Mouse (Mus musculus) left cerebral cortex, adult 18-20 months (tissue): ENCODE results near the gene Dnmt3c. TPM values are rescaled to one million over a fixed set of nuclear protein-coding genes. Genes with fewer than 3 reads are reported as not detected.
"Not testable (repeated sequence)": the region's sequence is repeated elsewhere in the genome, so short reads cannot be mapped to it uniquely, and the experiment has no call there.

Experiments used
- DNase-seq, 2 experiments: peaks; one replicate each; pipeline ENCODE4 v3.0.0; 2021 to 2022; ENCODE audit warnings: low spot score in 2 of 2, mixed read lengths in 1 of 2
- long read RNA-seq, 2 experiments: library from polyadenylated mRNA; stranded (forward); transcript quantifications; one replicate each; pipeline ENCODE4 v2.0.0; 2021
- total RNA-seq, 2 experiments: library from RNA; stranded (reverse); gene quantifications; 2 replicates each; pipeline ENCODE4 v1.2.3; 2021

The Dnmt3c gene
- not detected for total RNA-seq
- long read RNA-seq, experiment 1: 0 reads
- long read RNA-seq, experiment 2: 0 reads

DNA sequence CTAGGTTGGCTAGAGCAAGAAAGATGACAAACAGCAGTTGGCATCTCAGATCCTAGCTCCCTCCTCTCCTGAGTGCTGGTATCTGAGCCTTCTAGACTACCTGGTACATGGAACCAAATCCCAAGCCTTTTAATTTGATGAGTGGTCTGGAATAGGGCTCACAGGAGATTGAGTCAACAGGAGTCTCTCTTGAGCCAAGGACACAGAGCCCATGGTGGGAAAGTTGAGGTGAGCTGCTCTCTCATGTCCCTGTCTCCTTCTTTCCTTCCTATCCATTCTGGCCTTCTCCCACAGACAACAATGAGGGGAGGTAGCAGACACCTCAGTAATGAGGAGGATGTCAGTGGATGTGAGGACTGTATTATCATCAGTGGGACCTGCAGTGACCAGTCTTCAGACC is at the start of gene Dnmt3c:
Gene Dnmt3c (plus strand): TSS at position 301 of the 400 bp plus-strand sequence.
- no peak for DNase-seq

DNA sequence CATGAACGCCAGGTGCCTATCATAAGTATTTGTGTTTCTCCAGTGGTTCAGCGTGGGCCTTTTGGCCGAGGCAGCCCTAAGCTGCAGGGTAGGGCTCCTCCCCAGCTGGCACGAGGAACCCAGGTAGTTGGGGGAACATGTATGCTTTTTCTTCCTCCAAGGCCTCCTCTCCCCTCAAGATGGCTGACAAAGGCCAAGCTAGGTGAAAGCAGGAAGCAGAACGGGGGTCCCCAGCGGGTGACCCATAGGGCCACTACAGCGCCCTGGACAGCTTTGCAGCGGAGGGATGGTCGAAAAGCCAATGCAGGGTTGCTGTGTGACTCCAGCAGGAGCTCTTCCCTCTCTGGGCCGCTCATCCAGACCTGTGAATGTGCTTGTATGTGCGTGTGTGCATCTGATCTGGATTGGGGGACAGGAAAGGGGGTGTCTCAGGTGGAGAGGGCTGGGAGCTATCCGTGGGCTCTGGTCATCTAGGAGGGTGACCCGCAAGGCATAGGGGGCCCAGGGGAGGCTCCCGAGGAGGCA is 47.6 kb upstream of the Dnmt3c start:
- no peak for DNase-seq

- peak in 1 of 2 experiments; percentile 42 for DNase-seq
These were observed 47.0 kb upstream of the Dnmt3c start, which contains the start of gene Dnmt3b for GRCm38 (mm10) chr2:153649298-153650013. Gene Dnmt3b (plus strand): TSS chr2:153649450.

GRCm38 (mm10) chr2:153650014-153650687 is 46.3 kb upstream of the Dnmt3c start:
- no peak for DNase-seq

- DNase-seq: no peak
These were observed 44.8 kb upstream of the Dnmt3c start for GRCm38 (mm10) chr2:153651681-153652080.

GRCm38 (mm10) chr2:153657659-153658058 is 38.8 kb upstream of the Dnmt3c start:
- not testable (repeated sequence) for DNase-seq

- DNase-seq: no peak
These were observed 35.8 kb upstream of the Dnmt3c start for GRCm38 (mm10) chr2:153660616-153661015.

- DNase-seq: no peak
These were observed 31.1 kb upstream of the Dnmt3c start for GRCm38 (mm10) chr2:153665401-153665800.

- no peak for DNase-seq
These were observed 27.6 kb upstream of the Dnmt3c start for GRCm38 (mm10) chr2:153668754-153669376.

DNA sequence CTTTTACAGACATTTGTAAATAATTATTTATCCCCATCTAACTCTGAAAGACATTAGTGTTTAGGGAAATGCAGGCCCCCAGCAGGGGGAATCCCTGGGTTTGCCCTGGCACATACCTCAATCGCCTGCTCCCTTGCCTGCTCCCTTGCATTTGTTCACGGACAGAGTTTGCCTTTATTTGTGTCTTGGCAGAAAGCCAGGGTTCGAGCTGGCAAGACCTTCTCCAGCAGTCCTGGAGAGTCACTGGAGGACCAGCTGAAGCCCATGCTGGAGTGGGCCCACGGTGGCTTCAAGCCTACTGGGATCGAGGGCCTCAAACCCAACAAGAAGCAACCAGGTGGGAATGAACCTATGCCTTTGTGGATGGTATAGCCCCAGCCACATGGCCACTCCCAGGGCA is 26.3 kb upstream of the Dnmt3c start:
- no peak for DNase-seq

DNA sequence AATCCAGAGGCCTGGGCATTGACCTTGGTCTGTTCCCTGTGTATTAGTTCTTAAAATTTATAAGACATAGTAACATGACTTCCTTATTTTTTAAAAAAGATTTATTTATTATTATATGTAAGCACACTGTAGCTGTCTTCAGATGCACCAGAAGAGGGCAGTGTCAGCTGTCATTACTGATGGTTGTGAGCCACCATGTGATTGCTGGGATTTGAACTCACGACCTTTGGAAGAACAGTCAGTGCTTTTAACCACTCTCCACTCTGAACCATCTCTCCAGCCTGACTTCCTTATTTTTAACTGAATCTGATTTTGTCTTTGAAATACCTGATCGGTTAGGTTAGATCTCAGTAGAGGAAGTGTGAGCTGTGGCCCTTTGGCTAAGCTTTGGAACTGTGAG is 23.8 kb upstream of the Dnmt3c start:
- no peak for DNase-seq

GRCm38 (mm10) chr2:153675364-153675763 is 21.1 kb upstream of the Dnmt3c start:
- not testable (repeated sequence) for DNase-seq

DNA sequence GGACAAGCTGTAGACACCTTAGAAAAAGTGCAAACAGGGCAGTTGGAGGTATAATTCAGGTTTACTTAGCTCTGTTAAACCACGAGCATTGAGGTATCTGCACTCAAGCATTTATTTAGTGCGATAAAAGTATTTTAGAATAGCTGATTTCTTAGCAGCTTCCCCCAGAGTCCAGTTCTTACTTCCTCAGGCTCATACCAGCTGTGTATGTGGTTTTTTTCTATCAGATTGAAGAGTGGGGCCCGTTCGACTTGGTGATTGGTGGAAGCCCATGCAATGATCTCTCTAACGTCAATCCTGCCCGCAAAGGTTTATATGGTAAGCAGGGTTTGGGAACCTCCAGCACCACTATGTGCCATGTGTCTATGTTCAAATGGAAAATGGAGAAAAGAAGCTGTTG is 19.5 kb upstream of the Dnmt3c start:
- no peak for DNase-seq

GRCm38 (mm10) chr2:153677550-153677949 is 18.9 kb upstream of the Dnmt3c start:
- DNase-seq: no peak

- peak; percentile 47 to 64 for DNase-seq
These were observed 16.5 kb upstream of the Dnmt3c start for GRCm38 (mm10) chr2:153679959-153680358.

GRCm38 (mm10) chr2:153693413-153693812 is 3.0 kb upstream of the Dnmt3c start:
- DNase-seq: not testable (repeated sequence)

GRCm38 (mm10) chr2:153694462-153695085 is 1.9 kb upstream of the Dnmt3c start:
- peak in 1 of 2 experiments; percentile 55 for DNase-seq

- DNase-seq: no peak
These were observed 6.9 kb downstream of the Dnmt3c start for GRCm38 (mm10) chr2:153703389-153703788.

- DNase-seq: no peak
These were observed 14.4 kb downstream of the Dnmt3c start for GRCm38 (mm10) chr2:153710701-153711330.

DNA sequence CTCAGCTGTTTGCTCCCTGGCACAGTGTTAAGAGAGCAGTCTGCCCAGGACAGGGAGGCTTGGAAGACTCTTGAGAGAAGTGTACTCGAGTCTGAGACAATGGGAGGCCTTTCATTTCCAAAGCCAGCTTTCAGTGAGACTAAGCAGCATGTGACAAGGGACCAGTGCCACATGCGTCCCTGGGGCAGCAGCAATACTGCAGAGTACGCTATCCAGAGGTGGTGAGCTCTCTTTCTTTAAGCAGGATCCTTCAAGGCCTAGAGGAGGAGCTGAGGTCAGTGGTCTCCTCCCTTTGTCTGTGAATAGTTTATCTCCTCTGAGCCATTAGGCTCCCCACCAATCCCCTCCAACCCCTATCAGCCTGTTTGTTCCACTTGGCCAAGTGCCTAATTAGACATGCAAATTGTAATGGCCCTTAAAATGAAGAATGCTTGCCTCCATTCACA is 16.2 kb downstream of the Dnmt3c start:
- peak; percentile 7 to 8 for DNase-seq

DNA sequence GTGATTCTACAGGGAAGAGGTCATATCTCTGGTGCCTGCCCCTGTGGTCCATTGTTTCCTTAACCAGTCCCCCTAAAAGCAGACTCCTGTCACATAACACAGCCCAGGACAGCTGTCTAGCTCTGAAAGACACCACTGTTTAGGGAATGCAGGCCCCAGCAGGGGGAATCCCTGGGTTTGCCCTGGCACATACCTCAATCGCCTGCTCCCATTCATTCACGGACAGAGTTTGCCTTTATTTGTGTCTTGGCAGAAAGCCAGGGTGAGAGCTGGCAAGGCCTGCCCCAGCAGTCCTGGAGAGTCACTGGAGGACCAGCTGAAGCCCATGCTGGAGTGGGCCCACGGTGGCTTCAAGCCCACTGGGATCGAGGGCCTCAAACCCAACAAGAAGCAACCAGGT is 16.8 kb downstream of the Dnmt3c start:
- peak; percentile 19 to 39 for DNase-seq
